Mouse (Mus musculus): ENCODE results near the gene Zfp423. TPM values are rescaled to one million over a fixed set of nuclear protein-coding genes. Genes with fewer than 3 reads are reported as not detected.
A peak's percentile ranks its signal among the peaks of the same experiment; 100 is the strongest.

Zfp423 gene
- polyA plus RNA-seq, 1 experiment from 2014 or later: 5.8 TPM

DNA sequence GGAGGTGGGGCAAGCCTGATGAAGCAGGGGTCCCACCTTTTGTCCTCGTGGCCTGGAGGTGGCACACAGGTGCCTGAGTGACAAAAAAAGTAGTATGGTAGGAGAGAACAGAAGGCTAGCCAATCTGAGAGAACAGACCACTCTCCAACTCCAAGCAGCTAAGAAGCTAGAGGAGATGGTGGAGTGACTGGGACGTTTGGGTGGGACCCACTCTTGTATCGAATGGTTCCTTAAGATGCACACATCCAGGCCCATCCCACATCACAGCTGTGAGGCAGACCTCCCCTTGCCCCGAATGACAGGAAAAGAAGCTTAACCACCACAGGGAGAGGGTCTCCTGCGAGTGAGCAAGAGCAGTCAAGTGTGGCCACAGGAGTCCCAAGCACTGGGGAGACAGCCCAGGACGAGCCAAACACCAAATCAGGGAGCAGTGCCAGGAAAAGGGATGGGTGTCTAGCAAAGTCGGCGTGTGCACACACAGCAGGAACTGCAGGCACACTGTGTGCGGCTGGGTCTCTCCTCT, 242.6 kb downstream of the Zfp423 start:
- Histone ChIP-seq H3K9ac (ENCODE audit: low read depth, low read length) (no peak overlapping the region), H3K4me2 (peak overlapping the region; percentile 40), H3K9me3 (ENCODE audit: control insufficient read depth, low read length) (no peaks in the 10 kb centered on the region), H3K36me3 (ENCODE audit: control insufficient read depth, insufficient read depth, low read length) (no peaks in the 10 kb centered on the region), H3K4me1 (replicated peaks; ENCODE audit: control insufficient read depth, insufficient read depth, low read length) (no peaks in the 10 kb centered on the region), H3K27me3 (replicated peaks; ENCODE audit: control insufficient read depth, insufficient read depth, low read length) (no peaks in the 10 kb centered on the region), H3K4me3 (ENCODE audit: low read depth, low read length) (no peak overlapping the region), H3K27ac (ENCODE audit: low read depth, low read length) (no peak overlapping the region)
- ATAC-seq (replicated peaks; ENCODE audit: low FRiP score) (no peak), DNase-seq (ENCODE audit: low spot score) (no peak)
- WGBS: 34% methylated on average over 9 of the region's 9 CpGs

DNA sequence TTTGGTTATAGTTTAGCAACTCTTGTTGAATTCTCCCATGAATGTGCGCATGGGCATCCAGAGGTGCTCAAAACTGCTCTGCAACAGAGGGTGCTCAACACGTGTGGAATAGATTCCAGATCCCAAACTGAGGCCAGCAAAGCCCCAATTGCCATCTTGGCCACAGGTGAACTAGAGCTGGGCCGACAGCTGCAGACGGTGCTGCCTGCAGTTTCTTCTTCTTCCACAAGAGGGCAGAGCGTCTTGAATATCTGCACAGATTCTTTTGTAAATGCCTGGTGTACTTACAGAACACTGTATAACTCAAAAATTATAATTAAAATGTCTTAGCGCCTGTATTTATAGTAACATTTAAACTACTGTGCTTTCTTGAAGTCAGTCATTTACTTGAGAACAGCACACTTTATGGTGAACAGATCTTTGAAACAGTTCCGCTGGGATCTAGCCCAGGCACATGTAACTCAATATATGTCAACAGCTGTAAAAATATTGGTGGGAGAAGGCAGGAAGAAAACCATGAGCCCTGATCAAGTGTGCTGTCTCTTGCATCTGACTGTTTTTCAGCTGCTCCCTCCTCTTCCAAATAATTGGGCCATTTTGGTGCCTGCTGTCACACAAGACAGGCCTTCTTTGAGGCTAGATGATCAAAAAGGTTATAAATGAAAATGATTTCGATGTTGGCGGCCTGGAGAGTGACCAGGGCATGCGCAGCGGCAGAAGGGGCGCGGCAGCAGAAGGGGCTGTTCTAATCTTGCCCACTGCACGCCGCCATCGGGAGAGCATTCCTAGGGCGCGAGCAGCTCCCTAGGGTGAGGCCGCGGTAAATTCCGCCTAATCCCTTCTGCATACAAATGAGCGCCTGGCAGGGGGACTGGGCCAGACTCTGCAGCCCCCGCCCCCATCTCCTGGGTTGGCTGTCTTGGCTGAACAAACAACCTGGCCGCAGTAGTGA, 243.4 kb downstream of the Zfp423 start:
- DNase-seq (ENCODE audit: low spot score) (no peak), ATAC-seq (replicated peaks; ENCODE audit: low FRiP score) (no peak)
- H3K4me3 ChIP-seq (ENCODE audit: low read depth, low read length): no peak overlapping the region
- no peak overlapping the region for H3K27ac ChIP-seq (ENCODE audit: low read depth, low read length)
- WGBS: 19% methylated on average over 24 of the region's 24 CpGs
- no peaks in the 10 kb centered on the region for H3K9me3 ChIP-seq (ENCODE audit: control insufficient read depth, low read length)
- no peak overlapping the region for H3K9ac ChIP-seq (ENCODE audit: low read depth, low read length)
- H3K27me3 ChIP-seq (replicated peaks; ENCODE audit: control insufficient read depth, insufficient read depth, low read length): no peaks in the 10 kb centered on the region
- H3K4me1 ChIP-seq (replicated peaks; ENCODE audit: control insufficient read depth, insufficient read depth, low read length): no peaks in the 10 kb centered on the region
- H3K4me2 ChIP-seq: peak overlapping the region; percentile 40
- no peaks in the 10 kb centered on the region for H3K36me3 ChIP-seq (ENCODE audit: control insufficient read depth, insufficient read depth, low read length)

DNA sequence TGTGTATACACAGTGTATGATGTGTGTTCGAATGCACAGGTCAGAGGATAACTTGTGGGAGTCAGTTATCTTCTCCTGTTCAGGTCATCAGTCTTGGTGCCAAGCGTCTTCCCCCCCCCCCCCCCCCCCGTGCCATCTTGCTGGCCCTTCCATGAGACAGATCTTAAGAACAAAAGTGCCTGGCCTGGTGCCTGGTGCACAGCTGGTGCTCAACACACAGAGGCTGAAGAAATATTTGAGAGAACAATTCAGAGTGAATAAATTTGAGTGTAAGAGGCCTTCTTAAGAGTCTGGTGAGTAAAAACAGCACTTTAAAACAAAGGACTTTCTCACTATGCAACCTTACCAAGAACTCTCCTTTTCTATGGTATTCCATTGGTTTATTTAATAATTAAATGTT, 245.4 kb downstream of the Zfp423 start:
- Histone ChIP-seq H3K4me2 (no peak overlapping the region), H3K4me3 (ENCODE audit: low read depth, low read length) (no peak overlapping the region), H3K27me3 (replicated peaks; ENCODE audit: control insufficient read depth, insufficient read depth, low read length) (no peaks in the 10 kb centered on the region), H3K9me3 (ENCODE audit: control insufficient read depth, low read length) (no peaks in the 10 kb centered on the region), H3K36me3 (ENCODE audit: control insufficient read depth, insufficient read depth, low read length) (no peaks in the 10 kb centered on the region), H3K4me1 (replicated peaks; ENCODE audit: control insufficient read depth, insufficient read depth, low read length) (no peaks in the 10 kb centered on the region), H3K9ac (ENCODE audit: low read depth, low read length) (no peak overlapping the region), H3K27ac (ENCODE audit: low read depth, low read length) (no peak overlapping the region)
- ATAC-seq (replicated peaks; ENCODE audit: low FRiP score): no peak
- DNase-seq (ENCODE audit: low spot score): no peak
- whole genome bisulfite sequencing: 64% methylated on average over 3 of the region's 3 CpGs

DNA sequence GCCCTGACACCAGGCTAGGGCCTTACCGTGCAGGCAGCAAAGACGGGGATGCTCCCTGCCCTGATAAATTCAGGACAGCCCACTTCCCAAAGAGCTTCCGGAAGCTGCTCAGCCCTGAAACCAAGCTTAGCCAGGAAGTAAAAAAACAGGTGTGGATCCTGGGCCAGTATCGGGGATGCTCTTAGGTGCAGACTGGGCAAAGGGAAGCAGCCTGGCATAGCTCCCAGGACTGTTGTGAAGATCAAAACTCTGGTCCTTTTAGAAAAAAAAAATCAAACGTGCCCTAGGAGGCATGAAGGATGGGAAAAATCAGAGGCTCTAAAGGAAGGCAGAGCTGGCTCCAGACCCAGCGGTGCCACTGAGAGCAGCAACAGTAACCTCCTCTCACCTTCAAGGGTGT, 247.4 kb downstream of the Zfp423 start:
- DNase-seq (ENCODE audit: low spot score) (no peak), ATAC-seq (replicated peaks; ENCODE audit: low FRiP score) (no peak)
- H3K9me3 ChIP-seq (ENCODE audit: control insufficient read depth, low read length): no peaks in the 10 kb centered on the region
- no peak overlapping the region for H3K9ac ChIP-seq (ENCODE audit: low read depth, low read length)
- no peaks in the 10 kb centered on the region for H3K27me3 ChIP-seq (replicated peaks; ENCODE audit: control insufficient read depth, insufficient read depth, low read length)
- H3K4me2 ChIP-seq: no peak overlapping the region
- no peaks in the 10 kb centered on the region for H3K36me3 ChIP-seq (ENCODE audit: control insufficient read depth, insufficient read depth, low read length)
- no peak overlapping the region for H3K27ac ChIP-seq (ENCODE audit: low read depth, low read length)
- H3K4me3 ChIP-seq (ENCODE audit: low read depth, low read length): no peak overlapping the region
- WGBS: 65% methylated on average over 6 of the region's 6 CpGs
- no peaks in the 10 kb centered on the region for H3K4me1 ChIP-seq (replicated peaks; ENCODE audit: control insufficient read depth, insufficient read depth, low read length)

DNA sequence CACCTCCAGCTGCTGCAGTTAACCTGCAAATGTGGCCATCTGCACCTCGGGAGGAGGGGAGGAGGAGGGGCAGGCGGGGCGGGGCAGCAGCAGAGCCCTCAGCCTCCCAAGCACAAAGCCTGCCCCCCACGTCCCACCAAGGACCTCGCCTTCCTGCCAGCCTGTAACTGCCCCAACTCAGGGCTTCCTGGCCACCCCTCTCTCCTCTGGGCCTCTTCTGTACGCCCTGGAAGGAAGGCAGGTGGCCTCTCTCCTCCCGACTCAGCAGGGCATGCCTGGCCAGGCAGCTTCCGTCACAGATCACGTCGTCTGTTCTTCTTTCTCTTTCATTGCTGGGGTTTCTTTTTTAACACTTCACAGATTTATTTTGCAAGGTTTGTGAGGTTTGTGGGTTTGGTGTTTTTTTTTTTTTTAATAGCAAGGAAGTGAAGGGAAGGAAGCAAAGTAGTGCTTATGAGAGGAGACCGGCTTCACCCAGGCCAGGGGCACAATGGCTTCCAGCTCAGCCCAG, 251.2 kb downstream of the Zfp423 start:
- Histone ChIP-seq H3K9ac (ENCODE audit: low read depth, low read length) (no peak overlapping the region), H3K4me3 (ENCODE audit: low read depth, low read length) (no peak overlapping the region), H3K4me1 (replicated peaks; ENCODE audit: control insufficient read depth, insufficient read depth, low read length) (no peaks in the 10 kb centered on the region), H3K36me3 (ENCODE audit: control insufficient read depth, insufficient read depth, low read length) (no peaks in the 10 kb centered on the region), H3K27me3 (replicated peaks; ENCODE audit: control insufficient read depth, insufficient read depth, low read length) (no peaks in the 10 kb centered on the region), H3K9me3 (ENCODE audit: control insufficient read depth, low read length) (no peaks in the 10 kb centered on the region), H3K4me2 (0 out of 2 replicates have a peak overlapping the region, but pooled peaks have one; percentile 12), H3K27ac (ENCODE audit: low read depth, low read length) (no peak overlapping the region)
- DNase-seq (ENCODE audit: low spot score) (no peak), ATAC-seq (replicated peaks; ENCODE audit: low FRiP score) (no peak)
- 20% methylated on average over 10 of the region's 11 CpGs for WGBS

DNA sequence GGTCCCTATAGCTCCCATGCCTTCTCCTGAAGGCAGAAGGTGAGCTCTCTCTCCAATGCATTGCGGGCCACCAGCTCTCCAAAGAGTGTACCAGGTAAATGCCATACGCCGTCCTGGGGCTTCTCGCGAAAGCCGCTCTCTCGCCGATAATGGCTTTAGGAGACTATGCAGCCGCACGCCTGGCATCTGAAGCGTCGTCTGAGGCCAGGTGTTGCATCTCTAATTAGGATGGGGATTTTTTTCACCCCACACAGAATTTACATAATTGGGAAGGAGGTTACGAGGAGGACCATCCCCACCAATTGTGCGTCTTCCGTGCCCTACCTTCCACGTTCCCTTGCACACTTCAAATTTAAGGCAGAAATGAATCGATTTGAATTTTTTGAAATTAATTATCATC, 252.2 kb downstream of the Zfp423 start:
- no peaks in the 10 kb centered on the region for H3K27me3 ChIP-seq (replicated peaks; ENCODE audit: control insufficient read depth, insufficient read depth, low read length)
- H3K27ac ChIP-seq (ENCODE audit: low read depth, low read length): no peak overlapping the region
- H3K4me1 ChIP-seq (replicated peaks; ENCODE audit: control insufficient read depth, insufficient read depth, low read length): no peaks in the 10 kb centered on the region
- no peaks in the 10 kb centered on the region for H3K36me3 ChIP-seq (ENCODE audit: control insufficient read depth, insufficient read depth, low read length)
- no peak overlapping the region for H3K4me3 ChIP-seq (ENCODE audit: low read depth, low read length)
- no peak overlapping the region for H3K9ac ChIP-seq (ENCODE audit: low read depth, low read length)
- ATAC-seq (replicated peaks; ENCODE audit: low FRiP score) (no peak), DNase-seq (ENCODE audit: low spot score) (no peak)
- WGBS: 79% methylated on average over 17 of the region's 17 CpGs
- H3K9me3 ChIP-seq (ENCODE audit: control insufficient read depth, low read length): no peaks in the 10 kb centered on the region
- no peak overlapping the region for H3K4me2 ChIP-seq

DNA sequence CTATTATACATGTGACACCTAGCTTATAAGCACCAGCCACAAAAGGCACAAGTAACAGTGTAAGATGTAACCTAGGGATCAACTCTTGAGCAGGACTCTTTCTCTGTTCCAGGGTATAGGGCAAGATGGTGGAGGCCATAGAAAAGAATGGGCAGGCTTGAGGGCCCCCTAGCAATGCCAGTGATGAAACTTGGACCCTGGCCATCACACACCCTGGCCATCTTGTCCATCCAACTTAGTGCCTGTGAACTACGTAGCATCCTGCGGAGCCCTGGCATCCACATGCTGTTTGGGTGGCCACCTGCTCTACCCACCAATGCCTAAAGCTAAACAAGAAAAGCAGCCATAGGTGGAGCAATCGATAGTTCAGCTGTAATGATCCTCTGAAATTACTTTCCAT, 254.6 kb downstream of the Zfp423 start:
- no peaks in the 10 kb centered on the region for H3K4me1 ChIP-seq (replicated peaks; ENCODE audit: control insufficient read depth, insufficient read depth, low read length)
- no peak overlapping the region for H3K9ac ChIP-seq (ENCODE audit: low read depth, low read length)
- H3K4me2 ChIP-seq: no peak overlapping the region
- H3K36me3 ChIP-seq (ENCODE audit: control insufficient read depth, insufficient read depth, low read length): no peaks in the 10 kb centered on the region
- ATAC-seq (replicated peaks; ENCODE audit: low FRiP score) (no peak), DNase-seq (ENCODE audit: low spot score) (no peak)
- no peak overlapping the region for H3K4me3 ChIP-seq (ENCODE audit: low read depth, low read length)
- H3K27ac ChIP-seq (ENCODE audit: low read depth, low read length): no peak overlapping the region
- H3K27me3 ChIP-seq (replicated peaks; ENCODE audit: control insufficient read depth, insufficient read depth, low read length): no peaks in the 10 kb centered on the region
- H3K9me3 ChIP-seq (ENCODE audit: control insufficient read depth, low read length): no peaks in the 10 kb centered on the region
- 83% methylated on average over 3 of the region's 3 CpGs for WGBS

DNA sequence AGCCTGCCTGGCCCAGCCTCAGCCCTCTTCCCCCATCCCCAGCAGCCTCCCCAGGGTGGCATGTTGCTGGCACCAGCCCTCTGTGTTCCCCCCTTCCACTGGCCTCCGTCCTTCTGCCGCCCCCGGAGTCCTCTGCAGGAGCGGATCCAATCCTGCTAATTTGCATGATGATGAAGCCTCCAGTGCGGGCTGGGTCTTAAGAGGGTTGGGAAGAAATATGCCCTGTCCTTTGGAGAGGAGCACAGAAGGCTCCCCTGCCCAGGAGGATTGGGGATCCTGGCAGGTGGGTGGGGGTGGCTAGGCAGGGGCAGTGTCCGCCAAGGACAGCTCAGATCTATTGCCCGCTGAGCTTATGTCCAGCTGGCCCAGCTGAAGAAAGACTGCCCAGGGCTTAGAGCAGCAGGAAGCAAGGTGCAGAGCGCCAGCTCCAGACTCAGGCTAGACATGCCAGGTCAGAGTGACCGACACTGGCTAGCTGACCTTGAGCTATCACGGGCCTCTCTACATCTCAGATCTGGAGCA, 256.5 kb downstream of the Zfp423 start:
- no peaks in the 10 kb centered on the region for H3K27me3 ChIP-seq (replicated peaks; ENCODE audit: control insufficient read depth, insufficient read depth, low read length)
- DNase-seq (ENCODE audit: low spot score): no peak
- WGBS: 52% methylated on average over 10 of the region's 10 CpGs

More for the DNA sequence above, 256.5 kb downstream of the Zfp423 start:
- Histone ChIP-seq H3K27ac (ENCODE audit: low read depth, low read length) (no peak overlapping the region), H3K9ac (ENCODE audit: low read depth, low read length) (no peak overlapping the region), H3K4me2 (no peak overlapping the region), H3K9me3 (ENCODE audit: control insufficient read depth, low read length) (no peaks in the 10 kb centered on the region), H3K36me3 (ENCODE audit: control insufficient read depth, insufficient read depth, low read length) (no peaks in the 10 kb centered on the region), H3K4me3 (ENCODE audit: low read depth, low read length) (no peak overlapping the region), H3K4me1 (replicated peaks; ENCODE audit: control insufficient read depth, insufficient read depth, low read length) (no peaks in the 10 kb centered on the region)
- no peak for ATAC-seq (replicated peaks; ENCODE audit: low FRiP score)

All from liver, embryonic 11.5 days (tissue).